Mouse (Mus musculus) CH12.LX (cell line): ENCODE measurements around the gene Dnajb4. TPM values are rescaled to one million over a fixed set of nuclear protein-coding genes. Genes with fewer than 3 reads are reported as not detected.
A peak's percentile ranks its signal among the peaks of the same experiment; 100 is the strongest.

Experiments used
- DNase-seq: peaks from one replicate; pipeline ENCODE4 v3.0.0-alpha.2; 2013; ENCODE audit errors: extremely low read depth
- H3K27ac ChIP-seq: 2 replicates; pipeline ENCODE4 v1.5.1; 2012; ENCODE audit warnings: low read depth, mild to moderate bottlenecking, control low read depth, moderate library complexity; ENCODE audit not compliant: insufficient read depth
- H3K27me3 ChIP-seq: replicated peaks from 2 replicates; pipeline ENCODE3; 2012; ENCODE audit warnings: inconsistent platforms
- H3K36me3 ChIP-seq, 2 experiments: replicated peaks in 1 of 2; 2 replicates each; pipeline versions ENCODE3 to v1.6.1; 2012; ENCODE audit warnings: inconsistent platforms in 1 of 2, low read length in 1 of 2, mild to moderate bottlenecking in 1 of 2, mixed read lengths in 1 of 2, moderate library complexity in 1 of 2; ENCODE audit not compliant: control insufficient read depth in 1 of 2, insufficient read depth in 1 of 2
- H3K4me1 ChIP-seq, 2 experiments: 2 replicates each; pipeline ENCODE4 v1.6.1; 2012; ENCODE audit warnings: inconsistent platforms in 1 of 2, moderate library complexity in 1 of 2; ENCODE audit not compliant: insufficient read depth in 2 of 2, control insufficient read depth in 1 of 2
- H3K4me2 ChIP-seq: 2 replicates; pipeline ENCODE4 v1.6.1; 2012; ENCODE audit warnings: low read depth, mild to moderate bottlenecking, control low read depth; ENCODE audit not compliant: poor library complexity, insufficient read depth, severe bottlenecking
- H3K4me3 ChIP-seq, 3 experiments: fragments of 150-350 bp in 1 of 3; sonication (generic) in 1 of 3; replicated peaks in 1 of 3; 2 replicates each; pipeline versions ENCODE3 to v1.5.1; 2011 to 2012; ENCODE audit warnings: low read depth in 2 of 3, low read length in 2 of 3, mild to moderate bottlenecking in 2 of 3, moderate library complexity in 2 of 3, control low read depth in 1 of 3, improper control_type of control experiment in 1 of 3, inconsistent platforms in 1 of 3, mixed read lengths in 1 of 3; ENCODE audit not compliant: poor library complexity in 1 of 3
- H3K79me2 ChIP-seq: replicated peaks from 2 replicates; pipeline ENCODE4 v1.6.1; 2012; ENCODE audit warnings: mild to moderate bottlenecking, moderate library complexity; ENCODE audit not compliant: control insufficient read depth, poor library complexity, insufficient read depth, severe bottlenecking; ENCODE audit errors: extremely low read depth
- H3K9ac ChIP-seq: 2 replicates; pipeline ENCODE4 v1.6.1; 2012; ENCODE audit warnings: low read depth, mild to moderate bottlenecking, control low read depth, moderate library complexity; ENCODE audit not compliant: insufficient read depth
- H3K9me3 ChIP-seq: replicated peaks from 2 replicates; pipeline ENCODE3; 2012; ENCODE audit warnings: low read length, inconsistent platforms, mixed read lengths
- BHLHE40 ChIP-seq: IDR thresholded peaks from 2 replicates; pipeline ENCODE4 v1.6.1; 2011; ENCODE audit warnings: mild to moderate bottlenecking, low read depth, low read length, improper control_type of control experiment
- CHD1 ChIP-seq: IDR thresholded peaks from 2 replicates; pipeline ENCODE4 v1.6.1; 2012; ENCODE audit warnings: low read depth, low read length, improper control_type of control experiment, inconsistent platforms
- CTCF ChIP-seq, 2 experiments: IDR thresholded peaks in 1 of 2; conservative IDR thresholded peaks in 1 of 2; 2 replicates each; pipeline ENCODE4 v1.5.1; 2011 to 2012; ENCODE audit warnings: low read depth in 2 of 2, low read length in 2 of 2, improper control_type of control experiment in 1 of 2, inconsistent platforms in 1 of 2, mild to moderate bottlenecking in 1 of 2, moderate library complexity in 1 of 2
- GABPA ChIP-seq: IDR thresholded peaks from 2 replicates; pipeline ENCODE4 v1.6.1; 2012; ENCODE audit warnings: low read depth, low read length, improper control_type of control experiment, inconsistent platforms; ENCODE audit not compliant: insufficient replicate concordance
- HCFC1 ChIP-seq: IDR thresholded peaks from 2 replicates; pipeline ENCODE4 v1.6.1; 2012; ENCODE audit warnings: low read depth, mild to moderate bottlenecking, inconsistent platforms, low read length, improper control_type of control experiment
- JUND ChIP-seq: conservative IDR thresholded peaks from 2 replicates; pipeline ENCODE4 v1.6.1; 2011; ENCODE audit warnings: low read depth, low read length, improper control_type of control experiment
- KAT2A ChIP-seq: IDR thresholded peaks from 2 replicates; pipeline ENCODE4 v1.6.1; 2012; ENCODE audit warnings: low read length, improper control_type of control experiment, inconsistent platforms; ENCODE audit not compliant: insufficient replicate concordance
- MAX ChIP-seq: IDR thresholded peaks from 2 replicates; pipeline ENCODE4 v1.6.1; 2011; ENCODE audit warnings: low read length, improper control_type of control experiment
- MAZ ChIP-seq: IDR thresholded peaks from 2 replicates; pipeline ENCODE4 v1.6.1; 2012; ENCODE audit warnings: low read depth, mild to moderate bottlenecking, inconsistent platforms, low read length, improper control_type of control experiment, moderate library complexity
- MYC ChIP-seq: IDR thresholded peaks from 2 replicates; pipeline ENCODE4 v1.6.1; 2011; ENCODE audit warnings: low read depth, mild to moderate bottlenecking, improper control_type of control experiment, low read length
- NRF1 ChIP-seq: IDR thresholded peaks from 2 replicates; pipeline ENCODE4 v1.6.1; 2014; ENCODE audit warnings: low read depth, mild to moderate bottlenecking, inconsistent platforms, low read length, improper control_type of control experiment, moderate library complexity
- POLR2A ChIP-seq: IDR thresholded peaks from 2 replicates; pipeline ENCODE4 v1.6.1; 2011; ENCODE audit warnings: low read depth, mild to moderate bottlenecking, improper control_type of control experiment, low read length
- POLR2AphosphoS2 ChIP-seq: IDR thresholded peaks from 2 replicates; pipeline ENCODE4 v1.6.1; 2011; ENCODE audit warnings: low read depth, low read length, improper control_type of control experiment
- SIN3A ChIP-seq: IDR thresholded peaks from 2 replicates; pipeline ENCODE4 v1.6.1; 2012; ENCODE audit warnings: low read length, improper control_type of control experiment, inconsistent platforms
- SMC3 ChIP-seq: IDR thresholded peaks from 2 replicates; pipeline ENCODE4 v1.6.1; 2011; ENCODE audit warnings: low read depth, low read length, improper control_type of control experiment
- TBP ChIP-seq: conservative IDR thresholded peaks from 2 replicates; pipeline ENCODE4 v1.6.1; 2011; ENCODE audit warnings: low read depth, low read length, improper control_type of control experiment
- UBTF ChIP-seq: IDR thresholded peaks from 2 replicates; pipeline ENCODE4 v1.6.1; 2012; ENCODE audit warnings: low read depth, mild to moderate bottlenecking, inconsistent platforms, low read length, improper control_type of control experiment, moderate library complexity
- ZMIZ1 ChIP-seq: IDR thresholded peaks from 2 replicates; pipeline ENCODE4 v1.6.1; 2012; ENCODE audit warnings: low read depth, mild to moderate bottlenecking, inconsistent platforms, low read length, improper control_type of control experiment
- dilution Hi-C: fragments of 300-500 bp; cut with MboI; formaldehyde crosslinking; loops from 2 replicates; pipeline ENCODE4 v1.14.3; 2020; ENCODE audit warnings: low sequenced_read_pairs; ENCODE audit not compliant: extremely low pct_unique_long_range_greater_than_20kb, extremely low pct_ligation_motif_present
- in situ Hi-C: fragments of 300-500 bp; cut with MboI; formaldehyde crosslinking; loops from 3 replicates; pipeline ENCODE4 v1.14.3; 2019; ENCODE audit warnings: low sequenced_read_pairs, low pct_ligation_motif_present, low pct_unique_long_range_greater_than_20kb, mixed read lengths
- polyA plus RNA-seq: library from polyadenylated mRNA; unstranded; fragments of >175 nt; gene quantifications from 2 replicates; pipeline ENCODE4 v1.2.1, GENCODE M21; 2012; ENCODE audit warnings: low read depth; ENCODE audit not compliant: insufficient read length
- total RNA-seq, 2 experiments: library from RNA; depleted of rRNA; stranded (reverse); fragments of 300-350 nt in 1 of 2; fragments of >200 nt in 1 of 2; gene quantifications; 2 replicates each; pipeline ENCODE4 v1.2.3; 2012 to 2014

The Dnajb4 gene
- total and polyA plus RNA-seq, 3 experiments, result 11.7 to 26.4 (median 17.7) TPM

DNA sequence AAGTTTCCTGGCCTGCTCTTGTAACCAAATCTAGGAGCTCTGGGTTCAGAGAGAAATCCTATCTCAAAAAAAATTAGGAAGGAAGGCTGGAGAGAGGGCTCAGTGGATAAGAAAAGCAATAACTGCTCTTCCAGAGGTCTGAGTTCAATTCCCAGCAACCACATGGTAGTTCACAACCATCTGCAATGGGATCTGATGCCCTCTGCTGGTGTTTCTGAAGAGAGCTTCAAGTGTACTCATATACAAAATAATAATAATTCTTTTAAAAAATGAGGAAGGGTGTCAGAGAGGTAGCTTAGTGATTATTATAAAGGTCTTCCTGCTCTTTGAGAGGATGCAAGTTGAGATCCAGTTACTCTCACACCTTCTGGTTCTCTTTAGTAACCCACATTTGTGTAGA, 14.8 kb upstream of the Dnajb4 start:
- Histone ChIP-seq H3K79me2 (peaks cover 37% of the 10 kb centered on the region), H3K27ac (no peak overlapping the region), H3K4me2 (no peak overlapping the region), H3K36me3 (peaks cover 71 to 97% of the 10 kb centered on the region in 2 experiments), H3K4me1 (no peaks in the 10 kb centered on the region), H3K27me3 (no peaks in the 10 kb centered on the region), H3K4me3 (no peak overlapping the region), H3K9me3 (no peaks in the 10 kb centered on the region), H3K9ac (no peak overlapping the region)
- TF ChIP-seq UBTF (no peak), NRF1 (no peak), SMC3 (peak; percentile 26), KAT2A (no peak), CTCF (conservative IDR thresholded peaks at IDR 0.05 in 1 of 2, IDR thresholded peaks at IDR 0.05 in 1 of 2; ENCODE audit: low read depth in 2 of 2, low read length in 2 of 2) (peak; percentile 22 to 50; a peak in 2 of 4 replicates), ZMIZ1 (0 out of 2 replicates have a peak, but pooled peaks have one; percentile 41), MYC (0 out of 2 replicates have a peak, but pooled peaks have one; percentile 58), POLR2AphosphoS2 (no peak), MAX (no peak), TBP (no peak), POLR2A (peak; percentile 39; the same call in 1 of the 2 replicates), JUND (no peak), BHLHE40 (no peak), CHD1 (no peak), GABPA (no peak), MAZ (no peak)
- DNase-seq, result no peak
- dilution Hi-C loops (no loop called here), in situ Hi-C loops (no loop called here)

DNA sequence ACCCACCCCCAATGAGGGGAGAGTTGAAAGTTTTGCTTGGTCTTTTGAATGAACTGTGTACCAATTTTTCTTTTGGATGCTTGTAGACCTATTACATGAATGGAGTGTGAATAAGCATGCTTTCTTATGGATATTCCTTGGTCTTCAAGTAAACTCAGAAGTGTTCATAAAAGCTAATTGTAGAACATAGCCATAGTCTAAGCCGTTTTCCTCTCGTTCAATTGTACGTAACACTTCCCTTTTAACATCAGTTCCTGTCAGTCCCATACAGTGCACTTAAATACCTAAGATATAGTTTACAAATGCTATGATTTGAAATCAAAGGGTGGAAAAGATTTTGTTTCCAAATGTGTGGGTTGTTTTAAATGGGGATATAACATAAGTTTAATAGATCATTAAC, 3.3 kb upstream of the Dnajb4 start:
- Histone ChIP-seq H3K27ac (no peak overlapping the region), H3K36me3 (peaks cover 30 to 62% of the 10 kb centered on the region in 2 experiments), H3K4me1 (peaks cover 5 to 42% of the 10 kb centered on the region in 2 experiments), H3K4me3 (peak overlapping the region in 2 of 3 experiments; percentile 18 to 84), H3K79me2 (peaks cover 74% of the 10 kb centered on the region), H3K27me3 (no peaks in the 10 kb centered on the region), H3K4me2 (peak overlapping the region; percentile 99), H3K9me3 (no peaks in the 10 kb centered on the region), H3K9ac (peak overlapping the region; percentile 98)
- dilution Hi-C loops, result no loop called here
- DNase-seq, result no peak
- in situ Hi-C loops, result no loop called here
- TF ChIP-seq MAX (no peak), SIN3A (0 out of 2 replicates have a peak, but pooled peaks have one; percentile 54), HCFC1 (no peak), TBP (no peak)
